ENCODE assay signal across 19 mouse cellular contexts in genomic region chr7:117435091-117435490, GRCm38 (mm10). TPM values are rescaled to one million over a fixed set of nuclear protein-coding genes. Genes with fewer than 3 reads are reported as not detected.
DNase-seq lines count a peak whose midpoint lies in the region; ATAC-seq and TF ChIP-seq lines count a peak whose summit lies in the region.
"Had no signal": no experiment of that assay in that cellular context is flagged by ENCODE, and none has a peak within 500 bp of the region (broad histone marks: within the 10 kb centered on the region; RNA-seq: fewer than 3 reads in every experiment).

No protein-coding gene starts in this region.

- 73% methylated on average over 3 of the region's 3 CpGs for WGBS in heart, embryonic 13.5 days
- WGBS in kidney, adult 2 months: 75% methylated on average over 3 of the region's 3 CpGs
- 79% methylated on average over 3 of the region's 3 CpGs for WGBS in kidney, embryonic 16.5 days
- WGBS in embryonic facial prominence, embryonic 14.5 days: 53% methylated on average over 3 of the region's 3 CpGs

- H3K9me3 ChIP-seq in heart, embryonic 13.5 days: no peaks in the 10 kb centered on the region
- no peaks in the 10 kb centered on the region for H3K9me3 ChIP-seq in kidney, embryonic 16.5 days (ENCODE audit: low read length)
- H3K9me3 ChIP-seq in embryonic facial prominence, embryonic 14.5 days (ENCODE audit: control insufficient read depth, low read length): no peaks in the 10 kb centered on the region
- H3K9me3 ChIP-seq: hindbrain, embryonic 10.5 days; liver, embryonic 15.5 days; midbrain, embryonic 13.5 days had no signal

- no peak overlapping the region for H3K4me2 ChIP-seq in heart, embryonic 13.5 days
- no peak overlapping the region for H3K4me2 ChIP-seq in kidney, embryonic 16.5 days (replicated peaks; ENCODE audit: low read depth, low read length)
- H3K4me2 ChIP-seq in embryonic facial prominence, embryonic 14.5 days (ENCODE audit: low read depth, low read length): no peak overlapping the region
- H3K4me2 ChIP-seq: liver, embryonic 15.5 days; midbrain, embryonic 13.5 days had no signal

- TF ChIP-seq CTCF in kidney, adult 2 months (conservative IDR thresholded peaks at IDR 0.05; ENCODE audit: insufficient read depth, insufficient read length, low read depth, low read length): no peak
- TF ChIP-seq CTCF in cortical plate, adult 2 months (IDR thresholded peaks at IDR 0.05; ENCODE audit: extremely low read depth, insufficient read depth, low read length): no peak

- no peak for ATAC-seq in heart, embryonic 13.5 days (ENCODE audit: extremely low read depth, insufficient number of reproducible peaks, low FRiP score, low TSS enrichment)
- ATAC-seq in kidney, embryonic 16.5 days (ENCODE audit: low FRiP score, low TSS enrichment): no peak
- no peak for ATAC-seq in embryonic facial prominence, embryonic 14.5 days (ENCODE audit: low read depth)
- no peak for ATAC-seq in megakaryocyte, adult 5-6 weeks (ENCODE audit: poor library complexity, severe bottlenecking)
- ATAC-seq: intestine, embryonic 16.5 days; midbrain, embryonic 13.5 days had no signal

- no peak for TF ChIP-seq POLR2A in kidney, adult 2 months (IDR thresholded peaks at IDR 0.05; ENCODE audit: low read depth, low read length)
- TF ChIP-seq POLR2A in cortical plate, adult 2 months (IDR thresholded peaks at IDR 0.05; ENCODE audit: extremely low read depth, insufficient read depth, low read length): no peak

- H3K4me3 ChIP-seq in heart, embryonic 13.5 days: no peak overlapping the region
- no peak overlapping the region for H3K4me3 ChIP-seq in kidney, adult 2 months (ENCODE audit: insufficient read depth, low read depth, low read length)
- H3K4me3 ChIP-seq in kidney, embryonic 16.5 days (ENCODE audit: low read length): no peak overlapping the region
- H3K4me3 ChIP-seq in cortical plate, adult 2 months (ENCODE audit: insufficient read depth, low read length): no peak overlapping the region
- H3K4me3 ChIP-seq in embryonic facial prominence, embryonic 14.5 days (ENCODE audit: low read depth, low read length): no peak overlapping the region
- H3K4me3 ChIP-seq: hindbrain, embryonic 10.5 days; liver, embryonic 15.5 days; midbrain, embryonic 13.5 days; myocyte had no signal

- H3K27ac ChIP-seq in heart, embryonic 13.5 days (replicated peaks): peak overlapping the region; percentile 34
- no peak overlapping the region for H3K27ac ChIP-seq in kidney, adult 2 months (ENCODE audit: insufficient read depth, low read depth, low read length)
- no peak overlapping the region for H3K27ac ChIP-seq in kidney, embryonic 16.5 days (ENCODE audit: low read length)
- 0 out of 2 replicates have a peak overlapping the region, but pooled peaks have one; percentile 31 for H3K27ac ChIP-seq in cortical plate, adult 2 months (ENCODE audit: insufficient read depth, low read length)
- peak overlapping the region; percentile 67 for H3K27ac ChIP-seq in embryonic facial prominence, embryonic 14.5 days (replicated peaks; ENCODE audit: low read depth, low read length)
- H3K27ac ChIP-seq: hindbrain, embryonic 10.5 days; liver, embryonic 15.5 days; midbrain, embryonic 13.5 days had no signal

- peaks cover 50% of the 10 kb centered on the region for H3K4me1 ChIP-seq in heart, embryonic 13.5 days
- H3K4me1 ChIP-seq in kidney, adult 2 months (ENCODE audit: control insufficient read depth, insufficient read depth, low read length): peaks cover 31% of the 10 kb centered on the region
- peaks cover 18% of the 10 kb centered on the region for H3K4me1 ChIP-seq in kidney, embryonic 16.5 days (ENCODE audit: insufficient read depth, low read length)
- H3K4me1 ChIP-seq in cortical plate, adult 2 months (ENCODE audit: control insufficient read depth, insufficient read depth, low read length): peaks cover 25% of the 10 kb centered on the region
- peaks cover 8% of the 10 kb centered on the region; the same call in 1 of the 2 replicates for H3K4me1 ChIP-seq in embryonic facial prominence, embryonic 14.5 days (ENCODE audit: control insufficient read depth, insufficient read depth, low read length)

- H3K36me3 ChIP-seq in heart, embryonic 13.5 days: no peaks in the 10 kb centered on the region
- H3K36me3 ChIP-seq in kidney, adult 2 months (ENCODE audit: control insufficient read depth, insufficient read depth, low read length): no peaks in the 10 kb centered on the region
- H3K36me3 ChIP-seq in kidney, embryonic 16.5 days (ENCODE audit: insufficient read depth, low read length): no peaks in the 10 kb centered on the region
- H3K36me3 ChIP-seq in embryonic facial prominence, embryonic 14.5 days (ENCODE audit: control insufficient read depth, insufficient read depth, low read length): no peaks in the 10 kb centered on the region
- H3K36me3 ChIP-seq: hindbrain, embryonic 10.5 days; liver, embryonic 15.5 days; midbrain, embryonic 13.5 days had no signal

- DNase-seq in heart, postnatal 14 days: no peak
- DNase-seq in kidney, adult 2 months: peak; percentile 54
- DNase-seq in embryonic facial prominence, embryonic 14.5 days (ENCODE audit: low spot score): no peak
- DNase-seq in cerebellum, adult 9-10 months: no peak
- DNase-seq: cerebellum, adult 18-20 months; gastrocnemius, postnatal 14 days; lung, postnatal 10 days; right cerebral cortex, postnatal 25 days; thymus, postnatal 4 days had no signal

- intact Hi-C loops in heart, postnatal 14 days (cut with DNase I): loop anchor here (5.0 kb wide), 1 partner anchor 47 kb away; no protein-coding TSS in a partner anchor

- H3K9ac ChIP-seq in heart, embryonic 13.5 days: no peak overlapping the region
- no peak overlapping the region for H3K9ac ChIP-seq in kidney, embryonic 16.5 days (replicated peaks; ENCODE audit: low read length)
- no peak overlapping the region for H3K9ac ChIP-seq in embryonic facial prominence, embryonic 14.5 days (ENCODE audit: low read depth, low read length)
- H3K9ac ChIP-seq: liver, embryonic 15.5 days; midbrain, embryonic 13.5 days had no signal

- no peaks in the 10 kb centered on the region for H3K27me3 ChIP-seq in heart, embryonic 13.5 days (replicated peaks)
- no peaks in the 10 kb centered on the region for H3K27me3 ChIP-seq in kidney, adult 2 months (replicated peaks; ENCODE audit: control insufficient read depth, insufficient read depth, low read length)
- H3K27me3 ChIP-seq in kidney, embryonic 16.5 days (ENCODE audit: insufficient read depth, low read length): no peaks in the 10 kb centered on the region
- H3K27me3 ChIP-seq in embryonic facial prominence, embryonic 14.5 days (replicated peaks; ENCODE audit: control insufficient read depth, insufficient read depth, low read length): no peaks in the 10 kb centered on the region
- H3K27me3 ChIP-seq: liver, embryonic 15.5 days; midbrain, embryonic 13.5 days had no signal

RNA-seq across cellular contexts. Expression of gene Xylt1, which starts 54.3 kb away (rescaled TPM):
- polyA plus RNA-seq in heart, embryonic 13.5 days (2015; fragmentation: Nextera tagmentation; extraction: Ambion mirVana): 0.66 and 0.94 TPM in 2 replicates
- total RNA-seq in heart, postnatal 14 days (2021): 1 to 10 TPM; 3.9 to 4.3 TPM
- polyA plus RNA-seq in kidney, adult 2 months (2012; rRNA removed): 5.9 and 6.1 TPM in 2 replicates
- polyA plus RNA-seq in kidney, embryonic 16.5 days (2015; fragmentation: Nextera tagmentation; extraction: Ambion mirVana): 1.6 and 1.8 TPM in 2 replicates
- polyA plus RNA-seq in cortical plate, adult 2 months (2012; rRNA removed): 18.2 and 18.4 TPM in 2 replicates
- polyA plus RNA-seq in embryonic facial prominence, embryonic 14.5 days (2014; fragmentation: Nextera tagmentation; extraction: Ambion mirVana): 3.0 and 3.6 TPM in 2 replicates
- total RNA-seq in megakaryocyte, adult 5-6 weeks (2015): 26.8 and 27.9 TPM in 2 replicates
- total RNA-seq in megakaryocyte, adult 5-6 weeks (2017): 13.7 and 23.3 TPM in 2 replicates
- polyA plus RNA-seq: C2C12, myocyte had no signal

Comparison
In these comparisons a context has a peak if more than half of its experiments do, and no peak if none do; other contexts are left out.
1. H3K27ac ChIP-seq: peak in heart, embryonic 13.5 days (single experiment), cortical plate, adult 2 months (single experiment) and embryonic facial prominence, embryonic 14.5 days (single experiment); none in kidney, adult 2 months (single experiment) and kidney, embryonic 16.5 days (single experiment).